Mouse (Mus musculus) adrenal gland, postnatal 4 days (tissue): Measurements from ENCODE around the gene Ubtf. TPM values are rescaled to one million over a fixed set of nuclear protein-coding genes. Genes with fewer than 3 reads are reported as not detected.

Experiments
- DNase-seq, 2 experiments: peaks; one replicate each; pipeline ENCODE4 v3.0.0; 2021 to 2022; ENCODE audit warnings: low spot score in 2 of 2, mixed read lengths in 2 of 2
- total RNA-seq, 2 experiments: library from RNA; stranded (reverse); gene quantifications; 2 replicates each; pipeline ENCODE4 v1.2.3; 2021

The Ubtf gene
- total RNA-seq, 2 experiments from 2014 or later: 136 to 152 TPM

DNA sequence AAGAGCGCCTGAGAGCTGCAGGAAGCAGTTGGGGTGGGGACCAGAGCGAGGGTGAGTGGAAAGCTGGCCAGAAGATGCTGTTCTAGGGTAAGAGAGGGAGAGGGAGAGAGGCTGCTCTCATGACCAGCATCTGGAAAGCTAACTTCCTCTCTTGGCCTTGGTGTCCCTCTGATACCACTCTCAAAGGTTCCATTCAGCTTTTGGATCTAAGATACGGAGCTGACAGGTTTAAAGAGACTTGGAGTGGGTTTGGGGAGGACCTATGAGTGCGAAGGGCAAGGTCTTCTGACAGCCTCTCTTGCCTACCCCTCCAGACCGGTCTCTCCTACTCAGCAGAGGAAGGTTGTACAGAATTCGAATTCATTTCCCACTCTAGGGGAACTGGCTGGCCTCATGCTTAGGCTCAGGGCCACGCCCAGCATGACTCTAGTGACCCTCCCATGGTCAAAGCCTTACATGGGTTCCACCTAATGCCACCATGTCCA, 28.6 kb upstream of the Ubtf start:
- DNase-seq: no peak

GRCm38 (mm10) chr11:102347683-102348082, 28.1 kb upstream of the Ubtf start:
- DNase-seq: no peak

DNA sequence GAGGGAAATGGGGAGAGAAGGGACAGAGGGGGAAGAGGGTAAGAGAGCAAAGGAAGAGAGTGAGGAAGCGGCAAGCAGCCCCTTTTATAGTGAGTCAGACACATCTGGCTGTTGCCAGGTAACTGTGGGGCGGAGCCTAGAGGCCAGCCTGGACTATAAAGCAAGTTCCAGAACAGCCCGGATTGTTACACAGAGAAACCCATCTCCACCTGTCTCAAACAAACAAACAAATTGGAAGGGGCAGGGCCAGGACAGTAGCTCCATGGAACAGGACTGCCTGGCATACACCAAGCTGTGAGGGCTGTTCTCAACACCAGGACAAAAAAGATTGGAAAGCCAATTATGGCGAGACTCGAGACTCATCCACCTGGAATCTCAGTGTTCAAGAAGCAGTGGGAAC, 27.4 kb upstream of the Ubtf start:
- DNase-seq: no peak

DNA sequence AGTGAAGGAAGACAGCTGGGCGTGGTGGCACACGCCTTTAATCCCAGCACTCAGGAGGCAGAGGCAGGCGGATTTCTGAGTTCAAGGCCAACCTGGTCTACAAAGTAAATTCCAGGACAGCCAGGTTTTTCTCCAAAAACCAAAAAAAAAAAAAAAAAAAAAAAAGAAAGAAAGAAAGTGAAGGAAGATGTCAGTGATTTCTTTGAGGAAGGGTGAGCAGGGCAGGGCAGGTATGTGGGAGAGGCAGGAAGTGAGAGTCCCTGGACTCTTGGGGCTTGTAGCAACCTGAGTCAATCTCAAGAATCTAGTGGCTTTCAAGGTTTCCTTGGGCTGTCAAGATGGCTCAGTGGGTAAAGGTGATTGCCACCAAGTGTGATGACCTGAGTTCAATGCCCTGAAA, 24.9 kb upstream of the Ubtf start:
- no peak for DNase-seq

- no peak for DNase-seq
These were observed 23.2 kb upstream of the Ubtf start for GRCm38 (mm10) chr11:102342742-102343141.

DNA sequence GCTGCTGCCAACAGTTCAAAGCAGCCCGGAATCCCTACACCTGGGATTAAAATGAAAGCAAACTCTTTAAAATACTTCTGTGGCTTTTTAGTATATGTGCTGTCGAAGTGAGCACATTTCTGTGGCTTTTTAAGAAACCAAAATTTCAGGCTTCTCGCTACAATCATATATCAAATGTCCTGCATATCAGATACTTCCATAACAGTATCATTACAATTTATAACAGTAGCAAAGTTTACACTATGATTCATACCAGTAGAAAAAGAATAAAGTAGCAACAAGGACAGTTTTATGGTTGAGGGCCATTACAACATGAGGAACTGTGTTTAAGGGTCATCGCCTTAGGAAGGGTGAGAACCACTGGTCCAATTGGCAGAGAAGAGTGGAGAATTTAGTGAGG, 21.6 kb upstream of the Ubtf start:
- DNase-seq: no peak

- DNase-seq: no peak
These were observed 20.1 kb upstream of the Ubtf start for GRCm38 (mm10) chr11:102339624-102340023.

DNA sequence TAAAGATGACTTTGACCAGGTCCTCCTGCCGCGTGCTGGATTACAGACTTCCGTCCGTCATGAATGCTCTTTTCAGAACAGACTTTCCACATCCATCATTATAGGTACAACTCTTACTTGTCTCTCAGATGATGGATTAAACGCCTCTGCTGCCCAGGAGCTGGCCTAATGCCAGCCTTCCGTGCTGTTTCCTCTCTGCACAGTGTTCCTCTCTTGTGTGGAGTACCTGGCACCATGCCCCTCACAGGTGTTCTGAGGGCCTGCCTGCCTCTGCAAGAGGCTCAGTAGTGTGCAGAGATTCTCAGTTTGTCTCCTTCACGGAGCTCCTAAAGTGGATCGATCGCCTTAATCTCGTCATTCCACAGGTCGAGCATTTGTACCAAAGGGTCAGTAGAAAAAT, 19.7 kb upstream of the Ubtf start:
- no peak for DNase-seq

GRCm38 (mm10) chr11:102338561-102338960, 19.0 kb upstream of the Ubtf start:
- DNase-seq: peak in 1 of 2 experiments; percentile 44

DNA sequence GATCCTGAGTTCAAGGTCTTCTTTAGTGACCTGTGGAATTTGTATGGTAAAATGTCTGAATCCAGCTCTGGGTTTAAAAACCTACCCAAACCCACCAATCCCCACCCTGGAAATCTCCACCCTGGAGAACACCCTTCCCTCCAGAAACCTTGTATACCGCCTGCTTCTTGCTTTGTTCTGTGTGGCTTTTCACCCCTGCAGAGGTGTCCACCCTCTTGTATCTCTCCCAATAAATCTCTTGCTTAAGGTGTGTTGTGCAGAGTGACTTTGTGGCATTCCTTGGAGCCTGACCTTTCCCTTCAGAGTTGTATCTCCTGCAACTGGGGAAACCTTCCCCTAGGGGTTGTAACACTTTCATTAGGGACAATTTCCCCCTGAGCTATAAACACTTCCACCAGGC, 18.4 kb upstream of the Ubtf start:
- DNase-seq: no peak

- no peak for DNase-seq
These were observed 16.6 kb upstream of the Ubtf start for GRCm38 (mm10) chr11:102336191-102336590.

GRCm38 (mm10) chr11:102334973-102335700, 15.6 kb upstream of the Ubtf start:
- DNase-seq: no peak

- no peak for DNase-seq
These were observed 14.5 kb upstream of the Ubtf start for GRCm38 (mm10) chr11:102334010-102334409.

DNA sequence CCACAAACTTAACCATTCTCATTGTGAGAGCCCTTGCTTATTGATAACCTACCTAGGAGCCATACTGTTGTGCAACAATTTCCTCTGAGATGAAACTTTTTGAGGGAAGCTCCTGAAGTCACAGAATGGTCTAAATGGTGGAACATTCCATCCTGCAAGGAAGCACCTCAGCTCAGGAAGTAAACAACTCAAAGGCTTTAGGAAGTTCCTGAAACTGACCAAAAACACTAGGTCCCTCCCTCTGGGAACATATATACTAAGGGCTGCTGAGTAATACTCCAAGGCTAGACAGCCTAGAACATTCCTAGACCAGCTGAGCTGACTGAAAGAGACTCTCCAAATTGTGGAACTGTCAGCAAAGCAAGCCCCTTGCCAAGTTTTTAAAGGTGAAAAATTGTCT, 13.5 kb upstream of the Ubtf start:
- no peak for DNase-seq

GRCm38 (mm10) chr11:102331806-102332205, 12.3 kb upstream of the Ubtf start:
- no peak for DNase-seq

DNA sequence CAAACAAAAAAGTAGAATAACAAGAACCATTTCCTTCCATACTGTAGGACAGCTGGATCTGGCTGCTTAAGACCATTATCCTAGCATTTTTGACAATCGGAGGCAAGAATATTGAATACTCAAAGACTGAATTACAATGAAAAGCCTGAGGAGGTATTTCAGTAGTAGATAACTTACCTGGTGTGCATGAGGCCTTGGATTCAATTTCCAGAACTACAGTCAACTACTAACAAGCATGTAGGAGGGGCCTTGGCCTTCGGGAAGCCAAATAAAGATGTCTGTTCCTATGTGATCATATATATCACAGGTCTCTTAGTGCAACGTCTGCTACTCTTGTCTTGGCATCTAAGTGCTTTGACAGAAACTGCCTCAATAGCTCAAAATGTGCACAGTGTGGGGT, 10.5 kb upstream of the Ubtf start:
- DNase-seq: no peak

GRCm38 (mm10) chr11:102329518-102329917, 10.0 kb upstream of the Ubtf start:
- DNase-seq: no peak

GRCm38 (mm10) chr11:102327839-102328238, 8.3 kb upstream of the Ubtf start:
- DNase-seq: no peak

- no peak for DNase-seq
These were observed 7.7 kb upstream of the Ubtf start for GRCm38 (mm10) chr11:102327250-102327649.

- DNase-seq: no peak
These were observed 4.0 kb upstream of the Ubtf start for GRCm38 (mm10) chr11:102323516-102323915.

DNA sequence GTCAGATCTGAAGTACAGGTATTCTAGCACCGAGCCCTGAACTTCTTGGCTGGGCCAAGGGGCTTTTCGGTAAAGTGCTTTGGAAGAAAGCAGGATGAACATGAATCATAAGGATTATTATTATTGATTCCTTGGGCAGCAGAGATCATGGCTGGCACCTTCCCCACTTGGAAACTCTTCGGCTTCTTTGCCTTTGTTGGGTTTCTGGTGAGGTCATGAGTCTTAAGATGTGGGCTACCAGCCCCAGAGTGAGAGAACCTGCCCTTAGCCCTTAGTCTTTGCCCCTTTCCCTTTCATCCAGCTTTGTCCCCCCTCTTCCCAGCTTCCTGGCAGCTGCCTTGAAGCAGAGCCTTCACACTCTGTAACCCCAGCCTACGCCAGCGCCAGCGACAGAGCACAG, 2.4 kb upstream of the Ubtf start:
- DNase-seq: no peak

- peak in 1 of 2 experiments; percentile 51 for DNase-seq
These were observed 1.1 kb upstream of the Ubtf start for GRCm38 (mm10) chr11:102320686-102321005.

GRCm38 (mm10) chr11:102319941-102320685, 571 bp upstream of the Ubtf start:
- DNase-seq: peak; percentile 69 to 71
